Mouse (Mus musculus): ENCODE results near the gene Ghdc.

The Ghdc gene

DNA sequence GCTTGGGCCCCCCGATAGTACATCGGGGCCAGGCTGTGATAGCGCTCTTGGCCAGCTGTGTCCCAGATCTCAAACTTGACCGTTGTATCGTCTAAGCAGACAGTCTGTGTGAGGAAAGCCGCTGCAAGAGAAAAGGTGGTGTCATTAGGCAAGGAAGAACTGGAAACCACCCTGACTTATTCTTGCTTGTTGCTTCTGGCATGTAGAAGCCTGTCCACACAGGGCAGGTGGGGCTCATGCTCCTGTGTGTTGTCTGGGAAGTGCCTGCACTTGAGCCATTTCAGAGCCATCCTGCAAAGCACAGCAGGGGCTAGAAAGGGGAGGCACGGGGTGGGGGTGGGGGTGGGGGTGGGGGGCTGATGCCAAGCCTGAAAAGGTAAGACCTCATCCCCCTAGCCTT lies 52.3 kb downstream of the Ghdc start:
- no peak for DNase-seq (ENCODE audit: low read depth, low spot score)

DNA sequence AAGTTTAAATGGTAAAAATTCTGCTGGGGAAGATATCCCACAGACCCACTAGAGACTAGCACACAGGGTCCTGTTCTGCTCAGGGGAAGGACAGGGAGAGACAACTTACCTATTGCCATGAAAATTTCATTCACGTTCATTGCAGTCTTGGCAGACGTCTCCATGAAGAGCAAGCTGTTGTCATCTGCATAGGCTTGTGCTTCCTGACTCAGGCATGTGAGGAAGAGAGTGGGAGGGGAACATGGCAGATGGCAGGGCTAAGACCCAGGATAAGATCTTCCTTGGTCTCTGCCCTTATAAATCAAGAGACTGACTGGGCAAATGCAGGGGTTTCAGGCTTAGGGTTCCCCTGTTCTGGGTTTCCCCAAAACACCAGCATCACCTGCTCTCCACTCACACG lies 54.1 kb downstream of the Ghdc start:
- DNase-seq (ENCODE audit: low read depth, low spot score), result no peak

Data from ES-CJ7 (cell line).